In the genomic region with DNA sequence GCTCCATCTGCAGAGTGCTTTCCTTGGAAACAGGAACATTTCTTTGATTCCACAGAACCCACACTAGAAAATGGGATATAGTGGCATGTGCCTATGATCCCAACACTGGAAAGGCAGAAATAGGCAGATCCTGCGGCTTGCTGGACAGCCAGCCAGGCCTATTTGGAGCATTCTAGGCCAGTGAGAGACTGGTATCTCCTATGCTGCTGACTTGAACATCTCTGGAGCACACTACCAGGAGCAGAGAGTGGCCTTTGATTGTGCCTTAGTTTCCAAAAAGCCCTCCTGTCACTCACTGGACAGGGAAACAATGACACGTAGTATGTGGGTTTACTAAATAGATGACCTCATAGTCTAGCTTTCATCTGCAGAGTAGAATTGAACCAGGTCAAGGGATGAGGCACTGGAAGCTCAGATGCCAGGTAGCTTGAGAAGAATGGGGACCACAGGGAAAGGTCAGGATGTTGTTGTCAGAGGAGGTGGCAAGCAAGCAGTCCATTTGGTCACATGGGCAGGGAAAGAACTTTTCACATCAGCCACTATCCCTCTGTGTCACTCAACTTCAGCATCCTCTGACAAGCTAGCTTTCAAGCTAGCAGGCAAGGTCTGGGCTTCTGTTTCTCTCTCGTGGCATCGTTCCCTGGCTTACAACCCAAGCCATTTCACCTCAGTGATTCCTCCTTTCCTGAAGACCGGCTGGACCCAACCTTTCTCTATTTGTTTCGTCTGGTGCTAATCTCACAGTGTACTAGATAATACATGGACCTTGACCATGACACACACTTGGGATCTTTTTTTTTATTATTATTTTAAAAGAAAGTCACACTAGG, we compare ENCODE assay signal across 27 mouse cellular contexts. TPM values are rescaled to one million over a fixed set of nuclear protein-coding genes. Genes with fewer than 3 reads are reported as not detected.
DNase-seq lines count a peak whose midpoint lies in the region; ATAC-seq lines count a peak whose summit lies in the region.
"Had no signal": no experiment of that assay in that cellular context is flagged by ENCODE, and none has a peak within 500 bp of the region (broad histone marks: within the 10 kb centered on the region; RNA-seq: fewer than 3 reads in every experiment).

No protein-coding gene starts in this region.

- H3K4me3 ChIP-seq in forebrain, embryonic 14.5 days (ENCODE audit: low read depth, low read length) = no peak overlapping the region
- H3K4me3 ChIP-seq: forebrain, embryonic 13.5 days; heart, adult 2 months; heart, embryonic 12.5 days; hindbrain, embryonic 15.5 days; limb, embryonic 12.5 days; megakaryocyte, embryonic 14.5 days; midbrain, embryonic 12.5 days; neural tube, embryonic 15.5 days had no signal

- H3K9me3 ChIP-seq in forebrain, embryonic 14.5 days (replicated peaks; ENCODE audit: control insufficient read depth, low read length) = no peaks in the 10 kb centered on the region
- H3K9me3 ChIP-seq: forebrain, embryonic 13.5 days; hindbrain, embryonic 15.5 days; limb, embryonic 12.5 days; neural tube, embryonic 15.5 days had no signal

- H3K4me2 ChIP-seq in forebrain, embryonic 14.5 days (ENCODE audit: low read length) = no peak overlapping the region
- H3K4me2 ChIP-seq: forebrain, embryonic 13.5 days; heart, embryonic 12.5 days; hindbrain, embryonic 15.5 days; limb, embryonic 12.5 days; midbrain, embryonic 12.5 days; neural tube, embryonic 15.5 days had no signal

- no peak overlapping the region for H3K27ac ChIP-seq in forebrain, embryonic 14.5 days (ENCODE audit: low read depth, low read length)
- H3K27ac ChIP-seq: forebrain, embryonic 13.5 days; heart, adult 2 months; hindbrain, embryonic 15.5 days; limb, embryonic 12.5 days; midbrain, embryonic 12.5 days; neural tube, embryonic 15.5 days had no signal

- DNase-seq in brain, adult 2 months (ENCODE audit: low read depth, low spot score) = peak; percentile 96
- DNase-seq in cerebellum, adult 11 months = peak; percentile 77
- peak; percentile 91 for DNase-seq in cerebellum, adult 9-10 months
- DNase-seq in cerebellum, postnatal 36 days = peak; percentile 78 to 86
- DNase-seq in testis, postnatal 14 days (ENCODE audit: low spot score) = no peak
- DNase-seq in lung, postnatal 10 days = no peak
- no peak for DNase-seq in right cerebral cortex, adult 2 months (ENCODE audit: low spot score in 2 of 2)
- DNase-seq in forebrain, embryonic 14.5 days (ENCODE audit: low spot score) = no peak
- DNase-seq: adrenal gland, postnatal 25 days; heart, adult 2 months; heart, postnatal 4 days; kidney, adult 9 months; kidney, postnatal 10 days; layer of hippocampus, postnatal 36 days; lung, postnatal 4 days; retina, postnatal 1 day; spleen, adult 18-20 months; thymus, adult 2 months; thymus, postnatal 36 days had no signal

- ATAC-seq in forebrain, embryonic 14.5 days = no peak
- ATAC-seq: CD4-positive, CD25-positive, alpha-beta regulatory T cell, adult 4 months; forebrain, embryonic 13.5 days had no signal

- H3K4me1 ChIP-seq in forebrain, embryonic 14.5 days (ENCODE audit: control insufficient read depth, insufficient read depth, low read length) = no peaks in the 10 kb centered on the region
- H3K4me1 ChIP-seq: forebrain, embryonic 13.5 days; heart, embryonic 12.5 days; hindbrain, embryonic 15.5 days; limb, embryonic 12.5 days; midbrain, embryonic 12.5 days; neural tube, embryonic 15.5 days had no signal

- 86% methylated on average over 6 of the region's 6 CpGs for WGBS in forebrain, embryonic 14.5 days

- H3K27me3 ChIP-seq in forebrain, embryonic 14.5 days (replicated peaks; ENCODE audit: control insufficient read depth, insufficient read depth, low read length) = no peaks in the 10 kb centered on the region
- H3K27me3 ChIP-seq: forebrain, embryonic 13.5 days; heart, embryonic 12.5 days; hindbrain, embryonic 15.5 days; limb, embryonic 12.5 days; midbrain, embryonic 12.5 days; neural tube, embryonic 15.5 days had no signal

- H3K9ac ChIP-seq in forebrain, embryonic 14.5 days (ENCODE audit: low read length) = no peak overlapping the region
- H3K9ac ChIP-seq: forebrain, embryonic 13.5 days; heart, embryonic 12.5 days; hindbrain, embryonic 15.5 days; limb, embryonic 12.5 days; midbrain, embryonic 12.5 days; neural tube, embryonic 15.5 days had no signal

- no peaks in the 10 kb centered on the region for H3K36me3 ChIP-seq in forebrain, embryonic 14.5 days (ENCODE audit: control insufficient read depth, insufficient read depth, low read length)
- H3K36me3 ChIP-seq: heart, embryonic 12.5 days; hindbrain, embryonic 15.5 days; limb, embryonic 12.5 days; midbrain, embryonic 12.5 days; neural tube, embryonic 15.5 days had no signal

RNA-seq across cellular contexts. Expression of gene Fam107b, which starts 20.0 kb away (rescaled TPM):
- polyA plus RNA-seq in forebrain, embryonic 14.5 days (2014; fragmentation: Nextera tagmentation; extraction: Ambion mirVana) = 75.4 and 77.3 TPM in 2 replicates

Comparison
In these comparisons a context has a peak if more than half of its experiments do, and no peak if none do; other contexts are left out.
1. DNase-seq: peak in brain, adult 2 months (single experiment), cerebellum, adult 11 months (single experiment), cerebellum, adult 9-10 months (single experiment) and cerebellum, postnatal 36 days (2 of 2); none in testis, postnatal 14 days (single experiment), lung, postnatal 10 days (single experiment), right cerebral cortex, adult 2 months (0 of 2) and forebrain, embryonic 14.5 days (single experiment).